Mouse (Mus musculus) myocyte (in vitro differentiated cells): ENCODE results near the gene Prr14.

Experiments
- MAX ChIP-seq: IDR thresholded peaks from one replicate; pipeline ENCODE4 v1.6.1; 2011; ENCODE audit warnings: low read depth, mild to moderate bottlenecking, control low read depth
- POLR2A ChIP-seq: IDR thresholded peaks from one replicate; pipeline ENCODE4 v1.6.1; 2011; ENCODE audit warnings: low read depth, mild to moderate bottlenecking, control low read depth, moderate library complexity; ENCODE audit not compliant: insufficient read length
- POLR2AphosphoS2 ChIP-seq: IDR thresholded peaks from one replicate; pipeline ENCODE4 v1.6.1; 2011; ENCODE audit warnings: low read depth, control low read depth; ENCODE audit not compliant: insufficient read length
- REST ChIP-seq: IDR thresholded peaks from one replicate; pipeline ENCODE4 v1.6.1; 2011; ENCODE audit warnings: mild to moderate bottlenecking, control low read depth, moderate library complexity; ENCODE audit not compliant: insufficient read depth, insufficient read length
- USF1 ChIP-seq: IDR thresholded peaks from one replicate; pipeline ENCODE4 v1.6.1; 2011; ENCODE audit warnings: low read depth, mild to moderate bottlenecking, control low read depth, moderate library complexity

DNA sequence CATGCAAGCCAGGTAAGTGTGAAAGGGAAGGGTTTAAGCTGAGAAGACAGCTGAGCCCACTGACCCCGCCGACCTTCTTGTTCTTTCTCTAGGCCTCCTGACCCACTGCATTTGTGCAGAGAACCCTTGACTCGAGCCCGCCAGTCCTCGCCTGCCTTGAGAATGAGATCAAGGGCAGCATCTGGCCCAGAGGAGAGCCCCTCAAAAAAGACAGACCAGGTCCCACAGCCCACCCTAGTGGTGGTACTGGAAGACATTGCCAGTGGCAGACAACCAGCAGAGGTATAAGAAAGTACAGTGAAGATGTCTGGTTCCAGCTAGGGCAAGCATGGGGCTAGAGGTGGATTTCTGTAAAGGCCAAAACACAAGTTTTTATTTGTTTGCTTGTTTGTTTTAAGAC lies 14.3 kb downstream of the Prr14 start:
- TF ChIP-seq USF1: no peak
- TF ChIP-seq POLR2A: no peak
- TF ChIP-seq MAX: no peak
- no peak for TF ChIP-seq REST
- no peak for TF ChIP-seq POLR2AphosphoS2
